Mouse (Mus musculus) MEL (cell line): Measurements from ENCODE around the gene Adra2a.

Experiments
- CHD2 ChIP-seq: IDR thresholded peaks from 2 replicates; pipeline ENCODE4 v1.6.1; 2011; ENCODE audit warnings: low read length, improper control_type of control experiment
- CTCF ChIP-seq, 3 experiments: IDR thresholded peaks in 2 of 3; conservative IDR thresholded peaks in 1 of 3; 2 replicates each; pipeline ENCODE4 v1.5.1; 2011 to 2012; ENCODE audit warnings: low read length in 3 of 3, low read depth in 2 of 3, mild to moderate bottlenecking in 2 of 3, improper control_type of control experiment in 1 of 3, inconsistent platforms in 1 of 3, mixed read lengths in 1 of 3, moderate library complexity in 1 of 3; ENCODE audit not compliant: control insufficient read depth in 1 of 3, insufficient read depth in 1 of 3, poor library complexity in 1 of 3, severe bottlenecking in 1 of 3
- E2F4 ChIP-seq: IDR thresholded peaks from 2 replicates; pipeline ENCODE4 v1.6.1; 2011; ENCODE audit warnings: low read depth, low read length, improper control_type of control experiment, borderline replicate concordance
- EP300 ChIP-seq, 2 experiments: IDR thresholded peaks; 2 replicates each; pipeline ENCODE4 v1.6.1; 2011; ENCODE audit warnings: improper control_type of control experiment in 2 of 2, low read length in 2 of 2, low read depth in 1 of 2, mild to moderate bottlenecking in 1 of 2
- GATA1 ChIP-seq: IDR thresholded peaks from 2 replicates; pipeline ENCODE4 v1.6.1; 2011; ENCODE audit warnings: low read depth, low read length, improper control_type of control experiment
- KAT2A ChIP-seq: conservative IDR thresholded peaks from 2 replicates; pipeline ENCODE4 v1.6.1; 2012; ENCODE audit warnings: low read depth, low read length, improper control_type of control experiment, inconsistent platforms
- NELFE ChIP-seq: IDR thresholded peaks from 2 replicates; pipeline ENCODE4 v1.6.1; 2011; ENCODE audit warnings: low read depth, low read length, improper control_type of control experiment
- POLR2A ChIP-seq, 2 experiments: IDR thresholded peaks; 2 replicates each; pipeline ENCODE4 v1.6.1; 2011 to 2012; ENCODE audit warnings: low read length in 2 of 2, mild to moderate bottlenecking in 2 of 2, control low read depth in 1 of 2, improper control_type of control experiment in 1 of 2, low read depth in 1 of 2, moderate library complexity in 1 of 2; ENCODE audit not compliant: control insufficient read depth in 1 of 2, insufficient read depth in 1 of 2, poor library complexity in 1 of 2
- POLR2AphosphoS2 ChIP-seq: IDR thresholded peaks from 2 replicates; pipeline ENCODE4 v1.6.1; 2011; ENCODE audit warnings: low read length, improper control_type of control experiment
- TAL1 ChIP-seq: IDR thresholded peaks from 2 replicates; pipeline ENCODE4 v1.6.1; 2012; ENCODE audit warnings: mild to moderate bottlenecking, inconsistent platforms, low read length, moderate library complexity, mixed read lengths
- UBTF ChIP-seq: IDR thresholded peaks from 2 replicates; pipeline ENCODE4 v1.6.1; 2012; ENCODE audit warnings: low read depth, mild to moderate bottlenecking, inconsistent platforms, low read length, improper control_type of control experiment, moderate library complexity, borderline replicate concordance; ENCODE audit not compliant: insufficient read depth
- USF2 ChIP-seq, 2 experiments: IDR thresholded peaks; 2 replicates each; pipeline ENCODE4 v1.6.1; 2011 to 2012; ENCODE audit warnings: improper control_type of control experiment in 2 of 2, low read length in 2 of 2, borderline replicate concordance in 1 of 2, inconsistent platforms in 1 of 2, low read depth in 1 of 2, mild to moderate bottlenecking in 1 of 2; ENCODE audit not compliant: insufficient read depth in 1 of 2
- ZNF384 ChIP-seq: IDR thresholded peaks from 2 replicates; pipeline ENCODE4 v1.6.1; 2012; ENCODE audit warnings: low read depth, mild to moderate bottlenecking, inconsistent platforms, low read length, improper control_type of control experiment

DNA sequence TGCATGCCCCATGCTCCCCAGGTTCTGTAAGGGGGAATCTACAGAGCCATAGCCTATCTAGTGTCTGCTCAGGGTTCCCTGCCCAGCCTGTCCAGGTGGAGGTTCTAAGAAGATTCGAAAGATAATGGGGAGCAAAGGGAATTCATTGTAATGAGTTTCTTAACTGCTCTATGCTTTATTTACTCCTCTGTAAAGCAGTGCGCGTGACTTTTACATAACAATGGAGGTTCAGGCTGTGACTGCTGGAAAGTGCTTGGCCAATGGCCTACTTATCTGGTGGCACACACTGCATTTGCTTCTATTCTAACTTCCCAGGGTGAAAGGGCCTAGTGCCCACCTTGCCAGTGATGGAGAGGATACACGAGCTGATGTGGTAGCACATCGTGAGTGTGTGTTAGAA is 11.9 kb downstream of the Adra2a start:
- TF ChIP-seq EP300 (IDR thresholded peaks at IDR 0.05; ENCODE audit: low read depth in 1 of 2, low read length in 2 of 2) (no peak), TAL1 (no peak), POLR2AphosphoS2 (no peak), CHD2 (no peak), E2F4 (no peak), POLR2A (IDR thresholded peaks at IDR 0.05; ENCODE audit: control insufficient read depth in 1 of 2, insufficient read depth in 1 of 2, low read depth in 1 of 2, low read length in 2 of 2, poor library complexity in 1 of 2) (no peak), ZNF384 (no peak), NELFE (no peak), CTCF (IDR thresholded peaks at IDR 0.05 in 2 of 3, conservative IDR thresholded peaks at IDR 0.05 in 1 of 3; ENCODE audit: control insufficient read depth in 1 of 3, insufficient read depth in 1 of 3, low read depth in 2 of 3, low read length in 3 of 3, poor library complexity in 1 of 3, severe bottlenecking in 1 of 3) (no peak), GATA1 (no peak), USF2 (IDR thresholded peaks at IDR 0.05; ENCODE audit: borderline replicate concordance in 1 of 2, insufficient read depth in 1 of 2, low read depth in 1 of 2, low read length in 2 of 2) (no peak), KAT2A (no peak), UBTF (no peak)
